Mouse (Mus musculus) cerebellum, postnatal 10 days (tissue): Measurements from ENCODE around the gene Zkscan6.
A peak's percentile ranks its signal among the peaks of the same experiment; 100 is the strongest.

ENCODE experiments used
- DNase-seq, 2 experiments: peaks; one replicate each; pipeline ENCODE4 v3.0.0; 2021; ENCODE audit warnings: mixed read lengths in 2 of 2

The Zkscan6 gene

DNA sequence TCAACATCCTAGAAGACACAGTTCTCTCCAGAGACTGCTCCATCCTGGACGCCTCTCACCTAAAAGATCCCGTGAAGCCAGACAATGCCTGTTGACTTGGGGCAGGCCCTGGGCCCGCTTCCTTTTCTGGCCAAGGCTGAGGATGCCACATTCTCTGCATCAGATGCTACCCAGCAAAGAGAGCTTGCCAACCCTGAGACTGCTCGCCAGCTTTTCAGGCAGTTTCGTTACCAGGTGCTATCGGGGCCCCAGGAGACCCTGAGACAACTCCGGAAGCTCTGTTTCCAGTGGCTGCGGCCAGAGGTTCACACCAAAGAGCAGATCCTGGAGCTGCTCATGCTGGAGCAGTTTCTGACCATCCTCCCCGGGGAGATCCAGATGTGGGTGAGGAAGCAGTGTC lies 7.4 kb downstream of the Zkscan6 start:
- peak; percentile 66 to 71 for DNase-seq

DNA sequence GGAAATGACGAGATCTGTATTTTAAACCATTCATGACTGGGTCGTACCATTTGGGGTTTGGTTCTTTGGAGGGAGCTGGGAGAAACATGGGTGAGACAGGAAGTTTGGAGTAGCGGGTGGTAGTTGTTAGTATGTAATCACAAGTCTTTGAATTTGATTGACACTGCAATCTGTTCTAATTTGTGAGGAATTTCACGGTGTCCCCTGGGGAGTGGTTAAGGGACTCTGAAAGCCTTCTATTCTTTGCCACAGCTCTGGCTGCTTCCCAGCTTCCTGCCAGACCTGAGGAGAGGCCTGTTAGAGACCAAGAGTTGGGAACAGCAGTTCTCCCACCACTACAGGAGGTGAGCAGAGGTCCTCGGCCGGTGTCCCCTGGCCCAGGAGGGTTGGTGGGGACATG lies 9.3 kb downstream of the Zkscan6 start:
- DNase-seq = peak in 1 of 2 experiments; percentile 10

DNA sequence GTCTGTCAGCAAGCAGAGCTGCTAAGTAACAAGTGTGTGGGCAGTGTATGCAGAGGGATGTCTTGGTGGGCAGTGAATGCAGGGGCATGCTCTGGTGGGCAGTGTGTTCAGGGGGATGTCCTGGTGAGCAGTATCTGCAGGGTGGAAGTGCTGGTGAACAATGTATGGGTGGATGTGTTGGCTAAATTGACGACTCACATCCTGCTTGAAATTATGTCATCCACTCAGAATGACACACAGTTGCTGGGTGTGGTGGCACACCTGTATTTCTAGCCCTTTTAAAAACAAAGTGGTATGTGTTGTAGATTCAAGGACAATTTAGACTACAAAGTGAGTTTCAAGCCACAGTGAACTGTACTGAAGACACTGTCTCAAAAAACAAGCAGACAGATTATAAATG lies 11.2 kb downstream of the Zkscan6 start:
- DNase-seq = no peak

DNA sequence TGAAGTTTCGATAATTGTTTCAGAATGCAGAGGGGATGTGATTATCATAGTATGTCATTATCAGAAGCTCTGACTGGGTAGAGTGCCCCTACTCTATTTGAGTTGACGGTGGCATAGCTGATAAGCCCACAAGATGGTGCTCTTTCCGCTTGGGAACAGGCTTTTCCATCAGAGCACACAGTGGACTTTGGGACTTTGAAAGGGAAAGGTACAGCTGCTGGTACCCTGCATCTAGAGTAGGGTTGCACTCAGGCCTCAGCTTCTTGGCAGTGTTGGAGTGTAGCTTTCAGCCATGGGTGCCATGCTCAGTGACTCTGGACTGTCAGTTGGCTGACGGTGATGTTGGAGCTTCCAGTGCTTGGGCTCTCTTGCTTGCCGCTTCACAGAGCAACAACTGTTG lies 13.3 kb downstream of the Zkscan6 start:
- peak; percentile 49 to 56 for DNase-seq

DNA sequence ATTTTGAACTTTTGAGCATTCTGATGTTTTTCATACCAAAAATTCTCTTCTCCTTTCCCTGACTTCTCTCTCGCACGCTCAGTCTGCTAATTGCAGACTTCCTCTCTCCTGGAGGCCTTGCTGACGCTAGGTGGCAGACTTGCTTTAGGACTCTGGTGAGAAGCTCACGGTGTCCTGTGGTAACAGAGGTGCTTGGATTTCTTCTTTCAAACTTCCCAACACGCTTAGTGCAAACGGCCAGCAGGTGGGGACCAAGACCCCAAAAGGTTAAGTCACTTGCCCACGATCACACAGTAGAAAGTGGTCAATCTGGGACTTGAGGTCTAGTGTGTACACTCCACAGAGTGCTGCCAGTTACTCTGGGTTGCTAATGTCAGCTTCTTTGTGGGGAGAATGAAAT lies 13.9 kb downstream of the Zkscan6 start:
- peak; percentile 87 for DNase-seq

DNA sequence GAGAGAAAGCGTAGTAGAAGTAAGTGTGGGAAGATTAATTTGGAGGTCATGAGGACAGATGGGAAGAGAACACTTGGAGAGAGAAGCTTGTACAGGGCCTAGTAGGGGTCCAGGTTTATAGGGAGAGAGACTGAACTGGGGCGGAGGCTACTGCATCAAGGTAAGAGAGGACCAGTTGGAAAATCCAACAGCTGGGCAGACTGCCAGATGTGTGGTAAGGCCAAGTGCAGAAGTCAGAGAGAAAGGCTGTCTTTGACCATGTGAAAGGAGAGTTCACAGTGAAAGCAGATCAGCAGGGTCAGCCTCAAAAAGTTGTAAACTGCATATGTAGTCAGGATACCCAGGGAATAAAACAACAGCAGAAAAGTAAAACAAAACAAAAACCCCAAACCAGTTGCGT lies 17.6 kb downstream of the Zkscan6 start:
- peak in 1 of 2 experiments; percentile 17 for DNase-seq

DNA sequence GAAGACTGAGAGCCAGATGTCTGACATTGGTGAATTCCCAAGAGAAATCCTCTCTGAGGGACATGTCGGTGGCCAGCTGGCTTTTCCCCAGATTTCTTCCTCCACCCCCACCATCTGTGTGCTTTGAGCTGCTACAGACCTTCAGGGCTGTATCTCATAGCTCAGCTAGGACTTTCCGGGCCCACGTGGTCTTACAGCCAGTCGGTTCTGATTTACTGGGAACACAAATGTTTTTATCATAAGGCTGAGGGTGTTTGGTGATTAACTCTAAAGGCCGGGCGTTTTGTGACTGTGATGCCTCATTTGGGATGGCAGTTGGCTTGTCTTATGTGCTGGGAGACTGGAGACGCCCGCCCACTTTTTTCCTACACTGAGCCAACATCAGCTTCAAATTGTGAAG lies 32.0 kb downstream of the Zkscan6 start:
- peak; percentile 83 to 84 for DNase-seq

DNA sequence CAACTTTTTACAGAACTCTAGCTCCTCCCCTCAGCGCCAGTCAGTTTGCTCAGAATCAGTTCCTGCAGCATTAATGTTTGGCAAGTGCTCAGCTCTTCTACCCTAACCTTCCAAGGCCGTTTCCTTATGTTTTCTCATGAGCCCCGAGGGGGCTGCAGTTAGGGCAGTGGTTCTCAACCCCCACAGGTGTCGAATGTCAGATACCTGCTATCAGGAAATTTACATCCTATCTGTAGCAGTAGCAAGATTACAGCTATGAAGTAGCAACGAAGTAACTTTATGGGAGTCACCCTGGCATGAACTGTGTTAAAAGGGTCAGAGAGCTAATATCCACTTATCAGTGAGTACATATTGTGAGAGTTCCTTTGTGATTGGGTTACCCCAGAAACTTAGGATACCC lies 39.5 kb downstream of the Zkscan6 start:
- DNase-seq = no peak

DNA sequence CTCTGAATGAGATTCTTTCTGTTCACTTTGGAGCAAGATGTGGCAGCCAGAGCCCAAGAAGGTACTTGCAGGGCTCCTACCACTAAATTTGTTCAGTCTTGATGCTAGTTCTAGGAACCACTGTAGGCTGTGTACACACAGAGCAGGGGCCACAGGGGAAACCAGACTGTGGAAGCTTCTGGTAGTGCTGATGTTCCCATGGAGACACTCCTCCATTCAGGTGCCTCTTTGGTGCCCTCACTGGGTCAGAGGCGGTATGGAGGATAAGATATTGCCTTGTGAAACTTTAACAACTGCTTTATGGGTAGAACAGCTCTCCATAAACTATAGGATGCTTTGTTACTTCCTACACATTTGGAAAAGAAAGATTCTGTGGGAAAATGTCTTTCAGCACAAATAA lies 45.1 kb downstream of the Zkscan6 start:
- DNase-seq = peak; percentile 39 to 47

DNA sequence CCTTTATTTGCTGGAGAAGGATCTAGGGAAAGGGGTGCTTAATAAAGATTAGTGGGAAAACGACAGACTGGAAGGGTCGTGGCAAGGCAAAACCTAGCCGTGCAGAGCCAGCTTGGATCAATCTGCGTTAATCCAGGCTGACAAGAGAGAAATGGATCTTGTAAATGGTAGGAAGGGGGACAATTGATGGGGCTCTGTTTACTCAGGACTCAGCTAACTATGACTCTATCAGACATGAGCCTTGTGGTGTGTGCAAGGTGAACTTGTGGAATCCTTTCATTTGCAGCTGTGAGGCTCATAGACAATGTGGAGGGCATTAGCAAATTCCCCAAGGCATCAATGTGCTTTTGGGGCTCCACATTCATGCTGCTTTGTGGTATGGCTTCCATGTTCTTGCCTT lies 54.5 kb downstream of the Zkscan6 start:
- no peak for DNase-seq

DNA sequence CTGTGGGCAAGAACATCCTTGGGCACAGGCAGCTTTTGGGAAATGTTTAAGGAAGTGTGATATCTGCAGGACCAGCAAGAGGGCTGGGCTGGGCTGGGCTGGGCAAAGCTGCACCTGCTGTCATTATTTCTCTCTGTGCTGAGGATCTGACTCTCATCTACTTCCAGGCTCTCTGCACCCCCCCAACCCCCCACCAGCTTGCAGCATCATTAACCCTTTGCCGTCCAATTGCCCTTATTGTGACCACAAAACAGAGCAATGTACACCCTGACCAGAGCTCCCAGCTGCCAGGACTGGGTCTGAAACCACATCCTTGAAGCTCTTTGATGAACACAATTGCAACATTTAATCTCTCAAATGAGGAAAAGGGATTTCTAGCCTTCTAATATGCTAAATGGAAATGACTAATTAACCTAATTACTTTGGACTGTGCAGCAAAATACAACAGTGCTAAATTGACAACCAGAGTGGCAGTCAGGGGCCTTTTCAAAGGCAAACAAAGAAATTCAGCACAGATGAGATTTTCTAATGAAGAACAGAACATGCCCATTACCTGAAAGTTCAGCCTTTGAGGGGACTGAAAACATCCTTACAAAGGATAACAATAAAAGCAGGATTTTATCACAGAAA lies 70.3 kb downstream of the Zkscan6 start:
- peak; percentile 6 for DNase-seq
